Mouse (Mus musculus): ENCODE data around the gene Gm10306.
A peak's percentile ranks its signal among the peaks of the same experiment; 100 is the strongest.

The Gm10306 gene

DNA sequence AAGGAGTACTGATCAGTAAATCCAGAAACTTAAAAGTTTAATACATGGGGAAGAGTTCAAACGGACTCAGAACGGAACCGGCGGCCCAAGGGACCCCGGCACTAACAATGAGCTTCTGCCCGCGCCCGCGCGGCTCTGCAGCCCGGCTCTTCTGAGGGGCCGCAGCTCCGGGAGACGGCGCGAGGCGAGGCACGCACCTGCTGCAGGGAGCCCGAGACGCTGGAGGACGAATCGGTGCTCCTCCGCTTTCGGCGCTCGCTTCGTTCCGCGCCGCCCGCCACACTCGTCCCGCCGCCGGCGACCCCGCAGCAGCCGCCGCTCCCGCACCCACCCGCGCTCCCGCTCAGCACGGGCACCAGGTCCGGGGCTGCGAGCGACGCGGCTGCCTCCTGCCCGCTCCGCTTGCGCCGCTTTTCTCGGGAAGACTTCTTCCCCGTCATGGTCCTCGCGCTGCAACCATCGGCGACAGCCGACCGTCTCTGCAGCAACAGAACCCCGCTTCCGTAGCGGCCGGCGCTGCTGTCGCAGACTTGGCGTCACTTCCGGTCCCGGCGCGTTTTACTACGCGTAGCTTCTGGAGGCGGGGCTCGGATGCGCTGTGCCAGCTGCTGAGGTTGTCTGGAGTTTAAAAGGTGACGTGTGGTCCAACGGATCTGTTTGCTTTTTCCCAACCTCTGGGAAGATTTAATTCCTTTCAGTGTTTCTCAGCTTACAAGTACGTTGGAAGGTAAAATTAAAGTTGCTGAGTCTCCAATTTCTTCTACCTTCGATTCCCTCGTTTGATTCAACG is at the start of gene Gm10306, which contains the start of gene Caap1:
Gene Gm10306, plus strand, starts transcription at position 282 of the 790 bp plus-strand sequence.
Gene Caap1, minus strand, starts transcription at position 532 of the 790 bp plus-strand sequence.
- peak; percentile 91 for DNase-seq

- DNase-seq: no peak
These were observed 41.0 kb upstream of the Gm10306 start for GRCm38 (mm10) chr4:94515366-94515765.

- DNase-seq: peak; percentile 10
These were observed 38.7 kb upstream of the Gm10306 start for GRCm38 (mm10) chr4:94517631-94518030.

DNA sequence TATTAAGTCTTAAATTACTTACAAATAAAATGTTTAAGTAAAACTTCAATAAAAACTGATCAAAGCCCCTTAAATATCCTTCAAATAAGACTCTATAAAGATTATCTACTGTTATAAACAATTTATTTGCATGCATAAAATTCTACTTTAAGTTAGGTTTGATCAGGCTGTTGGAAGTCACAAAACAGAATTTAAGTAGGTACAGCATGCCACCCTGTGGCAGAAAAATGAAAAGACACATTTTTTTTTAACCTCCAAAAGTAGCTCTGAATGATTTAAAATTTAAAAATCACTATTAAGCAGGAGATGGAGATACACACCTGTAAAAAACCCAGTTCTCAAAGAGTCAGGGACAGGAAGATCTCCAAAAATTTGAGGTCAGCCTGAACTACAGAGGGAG is 33.0 kb upstream of the Gm10306 start:
- no peak for DNase-seq

DNA sequence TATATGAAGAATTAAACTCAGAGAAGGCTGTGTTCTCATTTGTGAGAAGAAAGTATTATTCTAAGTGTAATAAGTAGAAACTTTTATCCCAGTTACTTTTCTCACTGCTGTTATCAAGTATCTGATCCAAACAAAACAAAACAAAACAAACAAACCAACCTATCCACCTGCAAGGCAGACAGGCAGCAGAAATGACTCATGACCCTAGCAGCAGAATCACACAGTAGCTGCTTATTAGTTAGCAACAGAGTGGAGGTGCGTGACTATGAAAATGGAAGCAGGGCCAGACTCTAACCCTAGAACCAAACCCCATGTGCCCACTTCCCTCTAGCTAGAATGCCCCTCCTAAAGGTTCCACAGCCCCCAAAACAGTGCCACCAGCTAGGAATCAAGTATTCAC is 26.9 kb upstream of the Gm10306 start:
- DNase-seq: no peak

- no peak for DNase-seq
These were observed 23.1 kb upstream of the Gm10306 start for GRCm38 (mm10) chr4:94533205-94533604.

- no peak for DNase-seq
These were observed 13.3 kb upstream of the Gm10306 start for GRCm38 (mm10) chr4:94543041-94543440.

DNA sequence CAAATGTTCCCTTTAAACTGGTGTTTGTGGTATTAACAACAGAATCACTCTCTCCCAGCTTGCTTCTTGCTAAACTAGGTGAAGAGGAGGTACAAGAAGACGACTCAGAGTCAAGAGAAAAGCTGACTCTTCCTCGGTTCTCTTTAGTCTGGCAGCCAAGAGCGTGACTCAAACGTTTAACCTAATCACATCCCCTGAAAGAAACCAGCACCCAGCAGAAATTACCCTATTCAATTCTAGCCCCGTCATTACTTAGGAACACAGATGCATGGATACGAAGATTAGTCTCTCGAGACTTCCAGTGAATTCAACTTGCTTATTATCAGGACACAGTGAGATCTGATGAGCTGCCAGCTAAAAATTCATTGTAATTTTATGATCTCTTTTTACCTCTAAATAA is 12.0 kb upstream of the Gm10306 start:
- DNase-seq: no peak

- no peak for DNase-seq
These were observed 1.3 kb upstream of the Gm10306 start for GRCm38 (mm10) chr4:94554955-94555494.

- DNase-seq: peak; percentile 14
These were observed 799 bp downstream of the Gm10306 start for GRCm38 (mm10) chr4:94557145-94557544.

DNA sequence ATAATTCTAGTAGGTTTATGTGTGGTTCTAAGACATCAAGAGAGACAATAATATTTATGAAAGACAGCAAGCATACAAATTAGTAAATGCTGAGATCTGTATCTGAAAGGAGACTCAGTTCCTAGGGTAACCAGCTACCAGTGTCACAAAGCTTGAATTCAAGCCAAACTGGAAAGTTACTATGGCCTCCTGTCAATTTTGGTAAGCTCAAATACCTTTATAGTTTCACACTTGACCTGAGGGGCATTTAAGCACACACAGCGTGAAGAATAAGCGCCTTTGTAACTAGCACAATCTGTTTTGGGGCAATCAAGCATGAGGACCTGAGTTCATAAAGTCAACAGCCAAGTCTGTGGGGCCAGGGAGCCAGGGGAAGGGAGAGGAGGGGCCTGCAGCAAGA is 2.9 kb downstream of the Gm10306 start:
- DNase-seq: no peak

- DNase-seq: no peak
These were observed 4.0 kb downstream of the Gm10306 start for GRCm38 (mm10) chr4:94560316-94560715.

- no peak for DNase-seq
These were observed 5.8 kb downstream of the Gm10306 start for GRCm38 (mm10) chr4:94561954-94562648.

GRCm38 (mm10) chr4:94564297-94564696 is 8.0 kb downstream of the Gm10306 start:
- no peak for DNase-seq

- DNase-seq: no peak
These were observed 16.3 kb downstream of the Gm10306 start for GRCm38 (mm10) chr4:94572677-94573076.

- DNase-seq: no peak
These were observed 35.5 kb downstream of the Gm10306 start for GRCm38 (mm10) chr4:94591765-94592381.

DNA sequence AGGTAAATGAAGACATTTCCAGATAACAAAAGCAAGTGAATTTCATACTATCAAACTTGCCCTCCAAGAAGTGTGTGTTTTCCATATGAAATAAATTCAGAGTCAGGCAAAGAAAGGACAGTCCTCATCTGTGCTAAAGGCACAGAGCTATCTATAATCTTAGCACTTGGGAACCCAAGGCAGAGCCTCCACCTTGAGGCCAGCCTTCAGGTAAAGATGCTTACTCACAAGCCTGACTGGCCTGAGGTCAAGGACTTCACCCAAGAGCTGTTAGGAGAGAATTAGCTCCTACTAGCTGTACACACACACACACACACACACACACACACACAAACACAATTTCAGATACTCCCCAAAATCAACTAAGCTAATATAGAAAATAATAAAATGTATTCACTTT is 36.4 kb downstream of the Gm10306 start:
- no peak for DNase-seq

DNA sequence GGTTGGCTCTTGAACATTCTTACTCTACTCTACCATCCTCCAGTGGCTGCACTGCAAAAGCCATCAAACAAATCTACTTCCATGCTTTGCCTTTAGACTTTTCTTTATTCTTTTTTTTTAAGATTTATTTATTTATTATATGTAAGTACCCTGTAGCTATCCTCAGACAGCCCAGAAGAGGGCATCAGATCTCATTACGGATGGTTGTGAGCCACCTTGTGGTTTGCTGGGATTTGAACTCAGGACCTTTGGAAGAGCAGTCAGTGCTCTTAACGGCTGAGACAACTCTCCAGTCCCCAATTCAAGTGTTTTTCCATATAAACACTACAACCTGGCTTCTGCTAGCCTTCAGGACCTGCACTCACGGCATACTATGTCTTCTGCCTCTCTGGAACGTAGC is 45.0 kb downstream of the Gm10306 start:
- DNase-seq: peak; percentile 12

- no peak for DNase-seq
These were observed 46.2 kb downstream of the Gm10306 start for GRCm38 (mm10) chr4:94602496-94603030.

- peak; percentile 90 for DNase-seq
These were observed 46.8 kb downstream of the Gm10306 start, which contains the start of gene Plaa for GRCm38 (mm10) chr4:94603031-94603629. TSS of gene Plaa (minus strand) at chr4:94603244.

DNA sequence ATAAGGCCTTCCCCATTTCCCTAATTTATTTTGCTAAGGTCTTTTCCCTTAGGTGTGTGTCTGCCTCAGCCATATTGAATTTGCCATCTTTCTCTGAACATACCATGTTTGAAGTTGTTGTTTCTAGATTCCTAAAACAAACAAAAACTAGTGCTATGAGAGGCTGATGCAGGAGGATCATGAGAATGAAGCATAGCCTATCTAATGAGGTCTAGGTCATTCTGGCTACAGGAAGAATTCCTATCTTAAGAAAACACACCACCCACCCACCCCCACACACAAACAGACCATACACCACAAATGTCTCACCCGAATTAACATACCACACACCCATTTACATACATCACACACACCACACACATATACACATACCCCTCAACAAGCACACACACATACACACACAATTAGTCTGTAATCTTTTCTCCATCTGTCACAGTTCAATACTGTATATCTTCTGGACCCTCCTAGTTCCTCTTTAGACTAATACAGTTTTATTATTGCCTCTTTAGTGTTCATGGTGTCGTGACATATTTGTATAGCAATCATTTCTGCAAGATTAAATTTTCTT is 48.2 kb downstream of the Gm10306 start:
- DNase-seq: no peak

DNA sequence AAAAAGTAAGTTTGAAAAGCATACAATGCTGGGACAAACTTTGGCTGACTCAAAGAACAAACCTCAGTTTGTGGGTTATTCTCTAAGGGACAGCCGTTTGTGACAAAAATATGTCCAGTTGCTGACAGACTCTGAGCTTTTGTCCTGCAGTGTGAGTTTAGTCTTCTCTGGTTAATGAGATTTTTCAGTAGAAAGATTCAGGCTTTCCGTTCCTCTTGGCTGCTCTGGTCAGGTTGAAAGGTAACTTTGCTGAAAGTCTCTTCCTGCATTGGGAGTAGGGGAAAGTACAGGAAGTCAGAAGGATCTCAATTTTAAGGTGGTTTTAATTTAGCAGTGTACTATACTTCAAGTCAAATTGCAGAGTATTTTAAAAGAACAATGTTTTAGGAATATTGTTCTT is 49.2 kb downstream of the Gm10306 start:
- DNase-seq: no peak
